Mouse (Mus musculus) G1E (cell line): ENCODE data around the gene Npm3.

Source experiments
- CTCF ChIP-seq: IDR thresholded peaks from 2 replicates; pipeline ENCODE4 v1.5.1; 2012; ENCODE audit warnings: low read depth, low read length, inconsistent platforms, mixed read lengths
- GATA1 ChIP-seq: IDR thresholded peaks from 2 replicates; pipeline ENCODE4 v1.6.1; 2012; ENCODE audit warnings: borderline replicate concordance, low read length, inconsistent platforms, mixed read lengths
- GATA2 ChIP-seq: IDR thresholded peaks from 2 replicates; pipeline ENCODE4 v1.6.1; 2012; ENCODE audit warnings: low read depth, low read length, inconsistent platforms, borderline replicate concordance
- POLR2AphosphoS5 ChIP-seq: IDR thresholded peaks from 2 replicates; pipeline ENCODE4 v1.6.1; 2012; ENCODE audit warnings: low read depth, low read length, inconsistent platforms; ENCODE audit not compliant: insufficient replicate concordance

GRCm38 (mm10) chr19:45751881-45752280, 2.5 kb upstream of the Npm3 start:
- TF ChIP-seq CTCF (no peak), GATA1 (no peak), POLR2AphosphoS5 (no peak), GATA2 (no peak)
